Mouse (Mus musculus) skeletal muscle tissue, postnatal 0 days (tissue): Measurements from ENCODE around the gene Vmn1r9. TPM values are rescaled to one million over a fixed set of nuclear protein-coding genes. Genes with fewer than 3 reads are reported as not detected.

Experiments used
- polyA plus RNA-seq: library from polyadenylated mRNA; unstranded; fragments of >200 nt; fragmentation: Nextera tagmentation; extraction: Ambion mirVana; gene quantifications from 2 replicates; pipeline ENCODE4 v1.2.1, GENCODE M21; 2015

Vmn1r9 gene
- not detected in 2 replicates for polyA plus RNA-seq

DNA sequence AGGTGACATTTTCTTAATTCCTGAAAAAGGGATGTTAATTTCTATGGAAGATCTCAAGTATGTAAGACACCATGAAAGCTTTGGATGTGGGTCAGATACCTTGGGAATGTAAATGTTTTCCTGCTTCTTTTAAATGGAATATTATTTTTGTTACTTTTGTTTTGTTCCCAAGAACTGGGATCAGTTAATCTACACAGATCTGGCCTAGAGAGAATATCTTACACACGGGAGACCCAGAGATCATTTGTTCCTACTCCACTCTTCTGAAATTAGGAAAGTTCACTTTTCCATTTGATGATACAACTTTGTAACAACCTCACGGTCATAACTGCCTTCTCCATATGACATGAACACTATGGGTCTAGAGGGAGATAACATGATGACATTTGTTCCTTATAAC is at the start of gene Vmn1r9:
Gene Vmn1r9, plus strand, starts transcription at position 301 of the 400 bp plus-strand sequence.

DNA sequence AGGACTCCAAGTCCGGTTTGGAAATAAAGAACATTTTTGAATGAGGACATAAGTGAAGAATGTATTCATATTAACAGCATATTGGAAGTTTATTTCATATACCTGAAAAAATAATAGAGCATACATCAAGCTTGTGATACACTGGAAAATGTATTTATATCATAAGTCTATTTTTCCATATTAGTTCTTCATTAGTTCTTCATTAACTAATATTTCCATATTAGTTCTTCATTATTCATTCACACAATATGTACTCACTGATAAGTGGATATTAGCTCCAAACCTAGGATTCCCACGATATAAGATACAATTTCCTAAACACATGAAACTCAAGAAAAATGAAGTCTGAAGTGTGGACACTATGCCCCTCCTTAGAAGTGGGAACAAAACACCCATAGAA is 41.4 kb upstream of the Vmn1r9 start, which contains the start of gene Vmn1r7:
Gene Vmn1r7, minus strand, starts transcription at position 101 of the 400 bp plus-strand sequence.

GRCm38 (mm10) chr6:57031984-57032383 is 34.6 kb upstream of the Vmn1r9 start, which contains the start of gene Vmn1r8:
Vmn1r8 (plus strand) TSS chr6:57032284.

DNA sequence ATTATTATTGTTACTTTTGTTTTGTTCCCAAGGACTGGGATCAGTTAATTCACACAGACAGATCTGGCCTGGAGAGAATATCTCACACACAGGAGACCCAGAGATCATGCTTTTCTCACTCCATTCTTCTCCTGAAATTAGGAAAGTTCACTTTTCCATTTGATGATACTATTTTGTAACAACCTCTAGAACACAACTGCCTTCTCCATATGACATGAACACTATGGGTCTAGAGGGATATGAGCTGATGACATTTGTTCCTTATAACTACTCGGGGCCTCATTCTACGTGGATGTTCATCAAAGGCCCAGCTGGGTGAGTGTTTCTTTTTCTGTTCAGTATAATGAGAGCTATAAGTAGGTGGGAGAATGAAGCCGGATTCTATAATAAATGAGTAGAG is 42.6 kb downstream of the Vmn1r9 start, which contains the start of gene Vmn1r10:
Gene Vmn1r10, plus strand, starts transcription at position 301 of the 400 bp plus-strand sequence.

Other genes starting within 250 kb of the Vmn1r9 start
- gene Fkbp9, start 234.7 kb upstream of the Vmn1r9 start, polyA plus RNA-seq: 89.5 and 124 TPM in 2 replicates
- gene Nt5c3, start 142.9 kb upstream of the Vmn1r9 start, polyA plus RNA-seq: 70.8 and 82.6 TPM in 2 replicates
- 0.21 TPM in 1 of 2 replicates, not detected in the other for gene Vmn1r4, start 142.8 kb upstream of the Vmn1r9 start, polyA plus RNA-seq
- not detected in 2 replicates for gene Vmn1r5, start 96.5 kb upstream of the Vmn1r9 start, polyA plus RNA-seq
- gene Vmn1r6, start 69.5 kb upstream of the Vmn1r9 start, polyA plus RNA-seq: not detected in 2 replicates
- gene Vmn1r7, start 41.5 kb upstream of the Vmn1r9 start, polyA plus RNA-seq: not detected in 2 replicates
- gene Vmn1r8, start 34.5 kb upstream of the Vmn1r9 start, polyA plus RNA-seq: not detected in 2 replicates
- gene Vmn1r10, start 42.7 kb downstream of the Vmn1r9 start, polyA plus RNA-seq: not detected in 2 replicates
- gene Vmn1r11, start 66.7 kb downstream of the Vmn1r9 start, polyA plus RNA-seq: not detected in 2 replicates
- gene Vmn1r12, start 90.1 kb downstream of the Vmn1r9 start, polyA plus RNA-seq: not detected in 2 replicates
- gene Vmn1r13, start 136.5 kb downstream of the Vmn1r9 start, polyA plus RNA-seq: not detected in 2 replicates
- not detected in 2 replicates for gene Vmn1r14, start 164.9 kb downstream of the Vmn1r9 start, polyA plus RNA-seq
- not detected in 2 replicates for gene Vmn1r15, start 191.2 kb downstream of the Vmn1r9 start, polyA plus RNA-seq